Mouse (Mus musculus) ES-Bruce4 (cell line): ENCODE data around the gene Olfr47.

ENCODE experiments used
- CTCF ChIP-seq: IDR thresholded peaks from one replicate; pipeline ENCODE4 v1.8.1; 2011; ENCODE audit warnings: low read depth, low read length
- POLR2A ChIP-seq: IDR thresholded peaks from one replicate; pipeline ENCODE4 v1.8.1; 2011; ENCODE audit warnings: low read length; ENCODE audit not compliant: insufficient read depth

DNA sequence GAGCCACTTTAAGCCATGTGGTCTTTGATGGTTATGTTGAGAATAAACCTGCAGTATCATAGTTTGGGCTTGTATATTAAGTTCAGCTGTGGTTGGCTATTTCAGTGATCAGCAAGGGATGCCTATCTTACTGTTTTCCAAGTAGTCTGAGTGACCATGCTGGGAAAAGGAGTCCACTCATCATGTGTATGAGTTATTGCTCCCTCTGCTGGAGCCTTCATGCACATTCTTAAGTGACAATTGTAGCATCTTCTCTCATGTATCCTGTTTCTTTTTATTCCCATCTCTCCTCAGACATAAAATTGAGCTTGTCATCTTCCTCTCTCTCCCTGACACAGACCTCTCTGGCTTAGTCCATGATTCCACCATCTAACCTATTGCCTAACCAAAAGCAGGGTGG lies 46.9 kb downstream of the Olfr47 start:
- TF ChIP-seq CTCF: no peak
- no peak for TF ChIP-seq POLR2A
